Mouse (Mus musculus) embryo, embryonic 9.5 days (tissue): ENCODE results near the gene Zfp583.
"Not testable (repeated sequence)": the region's sequence is repeated elsewhere in the genome, so short reads cannot be mapped to it uniquely, and the experiment has no call there.

Experiments used
- DNase-seq: peaks from one replicate; pipeline ENCODE4 v3.0.0-alpha.2; 2017; ENCODE audit errors: extremely low spot score

The Zfp583 gene

GRCm38 (mm10) chr7:6331233-6331956, at the start of gene Zfp583:
TSS of gene Zfp583 (minus strand) at chr7:6331285.
- DNase-seq: peak; percentile 86

GRCm38 (mm10) chr7:6378441-6378840, 47.4 kb upstream of the Zfp583 start:
- DNase-seq: no peak

DNA sequence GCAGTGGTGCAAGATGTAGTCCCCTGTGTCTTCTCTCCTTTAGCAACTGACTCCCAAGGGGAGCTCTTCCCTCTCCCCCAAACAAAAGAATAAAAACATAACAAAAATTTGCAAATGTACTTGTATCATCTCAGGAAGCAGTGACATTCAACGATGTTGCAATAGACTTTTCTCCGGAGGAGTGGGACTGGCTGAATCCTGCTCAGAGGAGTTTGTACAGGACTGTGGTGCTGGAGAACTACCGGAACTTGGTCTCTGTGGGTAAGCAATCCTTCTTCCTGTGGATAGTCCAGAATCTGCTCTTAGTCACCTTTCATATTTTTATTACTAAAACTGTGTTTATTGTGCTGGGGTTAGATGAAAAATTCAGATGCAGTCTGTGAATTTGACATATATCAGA, 41.9 kb upstream of the Zfp583 start:
- DNase-seq: no peak

DNA sequence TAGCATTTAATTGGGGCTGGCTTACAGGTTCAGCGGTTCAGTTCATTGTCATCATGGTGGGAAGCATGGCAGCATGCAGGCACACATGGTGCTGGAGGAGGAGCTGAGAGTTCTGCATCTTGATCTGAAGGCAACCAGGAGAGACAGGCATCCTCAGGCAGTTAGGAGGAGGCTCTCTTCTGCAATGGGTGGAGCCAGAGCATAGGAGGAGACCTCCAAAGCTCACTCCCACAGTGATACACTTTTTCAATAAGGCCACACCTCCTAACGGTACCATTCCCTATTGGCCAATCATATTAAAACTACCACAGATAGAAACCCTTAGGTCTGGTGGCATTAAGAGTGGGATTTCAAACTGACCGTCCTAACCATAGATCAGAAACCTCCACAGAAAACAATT, 38.4 kb upstream of the Zfp583 start:
- no peak for DNase-seq

DNA sequence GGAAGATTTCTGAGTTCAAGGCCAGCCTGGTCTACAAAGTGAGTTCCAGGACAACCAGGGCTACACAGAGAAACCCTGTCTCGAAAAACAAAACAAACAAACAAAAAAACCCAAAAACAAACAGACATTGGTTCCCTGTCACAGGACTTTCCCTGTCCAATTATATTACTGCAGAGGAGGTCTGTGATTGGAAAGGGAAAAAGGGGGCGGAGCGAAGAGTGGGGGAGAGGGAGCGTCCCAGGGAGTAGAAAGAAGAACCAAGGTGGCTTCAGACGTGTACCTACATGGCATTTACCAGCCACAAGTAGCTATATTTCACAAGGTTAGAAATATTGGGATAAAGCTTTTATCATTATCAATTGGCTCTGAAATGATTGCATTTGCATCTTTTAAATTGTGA, 37.1 kb upstream of the Zfp583 start:
- not testable (repeated sequence) for DNase-seq

DNA sequence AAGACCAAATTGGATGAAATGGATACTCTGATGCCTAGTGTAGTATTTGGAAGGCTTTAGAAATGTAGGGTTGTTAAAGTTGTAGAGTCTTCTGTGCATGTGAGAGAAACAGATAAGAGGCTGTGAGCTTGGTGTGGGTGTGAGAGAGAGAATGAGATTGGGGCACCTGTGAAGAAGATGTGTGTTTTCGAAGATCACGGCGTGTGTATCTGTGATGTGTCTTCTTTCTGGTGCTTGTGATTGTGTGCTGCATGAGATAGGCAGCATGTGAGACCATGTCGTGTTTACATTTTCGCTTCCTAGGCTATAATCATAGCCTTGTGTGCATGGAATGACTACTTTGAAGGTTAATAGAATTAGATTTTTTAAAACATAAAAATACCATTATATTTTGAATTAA, 36.1 kb upstream of the Zfp583 start:
- DNase-seq: no peak

- DNase-seq: no peak
These were observed 33.7 kb upstream of the Zfp583 start for GRCm38 (mm10) chr7:6364761-6365160.

DNA sequence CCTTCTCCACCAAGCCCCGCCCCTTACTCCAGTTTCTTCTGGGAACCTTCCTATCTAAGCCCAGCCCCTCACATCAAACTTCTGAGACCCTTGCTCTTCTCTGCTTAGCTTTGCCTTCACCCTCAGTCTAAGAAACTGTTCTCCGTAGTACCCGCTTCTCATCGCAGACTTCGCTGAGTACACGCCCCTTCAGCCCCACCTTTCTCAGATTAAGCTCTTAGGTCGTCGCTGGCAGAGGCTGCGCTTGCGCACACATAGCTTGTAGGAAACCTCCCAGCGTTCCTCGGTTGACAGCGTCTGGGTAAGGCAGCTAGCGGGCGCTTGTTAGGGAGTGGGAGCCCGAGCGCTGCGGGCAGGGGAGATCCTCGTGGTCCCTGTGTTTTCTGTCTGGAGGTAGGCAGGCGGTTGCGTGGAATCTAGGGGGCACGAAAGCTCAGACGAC, 32.0 kb upstream of the Zfp583 start, which contains the start of gene Zfp78:
Zfp78 (plus strand) TSS at position 234 of the 442 bp plus-strand sequence.
- no peak for DNase-seq

- DNase-seq: peak; percentile 99
These were observed 31.4 kb upstream of the Zfp583 start for GRCm38 (mm10) chr7:6362268-6363046.

DNA sequence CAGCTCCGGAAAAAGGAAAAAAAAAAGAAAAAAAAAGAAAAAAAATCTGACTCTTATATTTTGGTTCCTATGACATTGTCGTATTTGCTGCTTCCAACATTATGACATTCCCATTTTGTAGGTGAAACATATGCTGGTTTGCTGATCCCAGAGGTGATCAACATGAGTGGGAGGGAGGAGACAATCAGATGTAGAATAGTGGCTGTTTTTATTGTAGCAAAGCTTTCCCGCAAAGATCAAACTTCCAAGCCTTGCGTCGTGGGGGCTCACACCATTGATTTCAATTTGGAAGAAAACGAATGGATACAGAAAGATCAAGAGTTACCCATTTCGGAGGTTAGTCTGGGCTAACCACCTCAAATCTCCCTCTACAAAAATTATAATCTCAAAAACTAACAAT, 30.7 kb upstream of the Zfp583 start:
- DNase-seq: no peak

GRCm38 (mm10) chr7:6360477-6361060, 29.5 kb upstream of the Zfp583 start:
- DNase-seq: peak; percentile 17

DNA sequence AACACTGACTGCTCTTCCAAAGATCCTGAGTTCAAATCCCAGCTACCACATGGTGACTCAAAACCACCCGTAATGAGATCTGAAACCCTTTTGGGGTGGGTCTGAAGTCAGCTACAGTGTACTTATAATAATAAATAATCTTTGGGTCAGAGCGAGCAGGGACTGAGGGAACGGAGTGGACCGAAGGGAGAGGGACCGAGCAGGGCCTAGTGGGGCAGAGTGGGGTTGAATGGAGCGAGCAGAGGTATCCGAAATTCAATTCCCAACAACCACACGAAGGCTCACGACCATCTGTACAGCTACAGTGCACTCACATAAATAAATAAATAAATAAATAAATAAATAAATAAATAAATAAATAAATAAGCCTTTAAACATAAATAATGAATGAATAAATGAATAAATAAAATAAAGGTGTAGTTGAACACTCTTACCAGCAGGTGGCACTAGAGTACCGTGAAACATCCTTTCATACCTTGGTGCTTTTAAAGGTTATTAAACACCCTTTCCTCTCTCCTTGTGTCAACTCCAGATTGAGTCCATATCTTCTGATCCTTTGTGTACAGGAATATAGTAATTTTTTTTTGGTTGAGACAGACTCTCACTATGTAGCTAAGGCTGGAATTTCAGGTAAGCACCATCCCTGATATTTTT, 28.0 kb upstream of the Zfp583 start:
- DNase-seq: peak; percentile 54

- no peak for DNase-seq
These were observed 27.0 kb upstream of the Zfp583 start for GRCm38 (mm10) chr7:6358121-6358520.

GRCm38 (mm10) chr7:6344124-6344523, 13.0 kb upstream of the Zfp583 start:
- no peak for DNase-seq

DNA sequence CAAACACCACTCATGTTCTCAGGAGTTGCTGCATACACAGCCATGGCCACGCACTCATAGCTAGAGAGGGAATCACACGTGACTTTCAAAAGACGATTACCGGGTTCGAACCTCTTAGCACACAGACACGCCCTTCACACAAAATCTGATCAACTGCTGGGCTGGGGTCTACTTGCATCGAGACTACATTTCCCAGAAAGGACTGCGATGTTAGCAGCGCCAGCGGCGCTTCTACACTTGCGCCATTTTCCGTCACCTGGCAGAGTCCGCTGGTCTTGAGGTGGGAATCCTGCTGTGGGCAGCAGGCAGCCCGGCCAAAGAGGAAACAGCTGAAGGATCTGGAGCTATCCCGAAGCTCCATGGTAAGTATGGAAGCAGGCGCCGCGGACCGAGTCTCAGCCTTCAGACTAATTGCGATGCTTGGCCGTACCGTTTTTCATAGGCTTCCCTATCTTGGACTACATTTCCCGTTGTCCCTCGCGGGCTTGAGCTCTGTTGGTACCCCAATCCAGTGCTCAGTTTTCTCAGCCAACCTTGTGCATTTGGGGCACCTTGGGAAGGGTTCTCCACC, 12.5 kb upstream of the Zfp583 start, which contains the start of gene Gm3854:
Gm3854 (plus strand) TSS at position 259 of the 571 bp plus-strand sequence.
- DNase-seq: peak; percentile 84

DNA sequence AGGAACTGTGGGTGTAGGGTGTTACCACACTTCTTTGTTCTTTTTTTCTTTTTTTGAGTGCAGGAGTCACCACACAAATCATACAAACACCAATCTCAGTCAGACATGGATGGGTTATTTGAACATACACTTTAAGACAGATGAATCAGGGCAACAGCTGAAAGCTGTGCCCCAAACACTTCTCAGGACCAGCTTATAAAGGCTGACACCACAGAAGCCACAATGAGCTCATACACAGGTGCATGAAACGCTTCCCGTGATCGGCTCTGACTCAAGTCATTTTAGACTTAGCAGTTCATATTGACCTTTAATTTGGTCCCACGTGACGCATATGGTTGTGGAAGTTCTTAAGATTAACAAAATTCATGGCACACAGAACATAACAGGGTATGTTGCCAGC, 8.8 kb upstream of the Zfp583 start:
- DNase-seq: no peak

DNA sequence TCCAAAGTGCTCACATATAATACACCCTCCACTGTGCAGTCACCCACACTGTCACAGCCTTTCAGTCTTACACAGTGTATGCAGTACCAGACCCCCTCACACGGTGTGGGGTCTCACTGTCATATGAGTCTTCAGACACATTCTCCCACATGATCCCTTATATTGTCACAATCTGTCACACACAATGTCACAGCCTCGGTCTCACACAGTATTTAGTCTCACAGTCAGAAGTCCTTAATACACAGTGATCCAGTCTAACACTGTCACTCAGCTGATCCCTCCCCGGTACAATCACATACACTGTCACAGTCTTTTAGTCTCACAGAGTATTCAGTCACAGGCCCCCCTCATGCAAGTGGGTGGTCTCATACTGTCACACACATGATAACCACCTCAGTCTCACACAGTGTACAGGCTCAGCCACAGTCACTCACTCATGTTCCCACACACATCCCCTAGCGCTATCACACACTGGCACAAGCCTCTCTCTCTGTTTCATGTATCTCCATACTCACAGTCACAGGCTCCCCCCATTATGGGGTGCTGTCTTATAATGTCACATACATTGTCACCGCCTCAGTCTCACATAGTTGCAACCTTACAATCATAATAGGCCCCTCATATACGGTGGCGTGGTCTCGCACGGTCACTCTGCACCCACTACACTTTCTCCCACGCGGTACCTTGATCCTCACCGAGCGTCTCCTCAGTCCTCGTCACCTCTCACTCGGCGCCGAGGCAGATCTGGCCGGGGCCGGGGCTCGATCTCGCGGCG, 440 bp downstream of the Zfp583 start:
- DNase-seq: peak; percentile 1

- DNase-seq: not testable (repeated sequence)
These were observed 30.3 kb downstream of the Zfp583 start for GRCm38 (mm10) chr7:6300796-6301195.

GRCm38 (mm10) chr7:6291121-6291520, 40.0 kb downstream of the Zfp583 start:
- not testable (repeated sequence) for DNase-seq

DNA sequence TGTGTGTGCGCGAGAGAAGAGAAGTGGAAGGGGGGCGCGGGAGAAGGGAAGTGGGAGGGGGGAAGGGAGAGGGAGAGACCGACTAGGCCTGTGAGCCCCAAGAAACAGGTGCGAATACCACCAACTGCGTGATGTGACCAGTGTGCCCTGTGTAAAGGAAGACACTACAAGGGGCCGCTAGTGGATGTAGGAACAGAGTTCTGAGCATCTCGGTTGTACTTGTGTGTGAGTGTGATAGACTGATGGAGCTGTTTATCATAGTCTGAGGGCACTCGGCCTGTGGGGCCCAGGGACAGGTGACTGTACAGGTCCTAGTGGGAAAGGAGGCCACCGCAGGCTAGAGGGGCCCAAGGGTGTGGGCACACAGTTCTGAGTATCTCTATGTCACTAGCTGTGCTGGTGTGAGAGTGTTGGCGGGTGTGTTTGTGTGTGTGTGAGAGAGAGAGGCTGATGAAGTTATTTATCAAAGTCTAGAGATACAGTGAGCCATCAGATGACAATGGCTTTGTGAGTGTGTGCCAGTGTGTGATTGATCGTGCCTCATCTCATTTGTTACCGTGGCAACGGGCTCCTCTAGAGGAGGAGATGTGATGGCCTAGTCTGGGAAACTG, 44.1 kb downstream of the Zfp583 start:
- peak; percentile 14 for DNase-seq
